Mouse (Mus musculus) mouse trophoblast stem cell (cell line): ENCODE measurements around the gene Dock7.

ENCODE experiments used
- in situ Hi-C, 2 experiments: fragments of 300-500 bp; cut with MseI, MboI; formaldehyde crosslinking; loops; 2 replicates in 1 of 2; 3 replicates in 1 of 2; pipeline ENCODE4 v1.15.1; 2025

Gene Dock7

GRCm38 (mm10) chr4:99120211-99121122 lies at the start of gene Dock7:
TSS of gene Dock7 (minus strand) at chr4:99120915.
- in situ Hi-C loops = no loop called here

GRCm38 (mm10) chr4:99168869-99169268 lies 48.2 kb upstream of the Dock7 start:
- in situ Hi-C loops = no loop called here

GRCm38 (mm10) chr4:99163547-99163946 lies 42.8 kb upstream of the Dock7 start:
- in situ Hi-C loops = no loop called here

GRCm38 (mm10) chr4:99163001-99163400 lies 42.3 kb upstream of the Dock7 start:
- in situ Hi-C loops = no loop called here

GRCm38 (mm10) chr4:99161457-99161971 lies 40.8 kb upstream of the Dock7 start:
- in situ Hi-C loops = no loop called here

GRCm38 (mm10) chr4:99160899-99161298 lies 40.2 kb upstream of the Dock7 start:
- in situ Hi-C loops = no loop called here

- in situ Hi-C loops = no loop called here
These were observed 39.7 kb upstream of the Dock7 start for GRCm38 (mm10) chr4:99160414-99160813.

- in situ Hi-C loops = no loop called here
These were observed 37.8 kb upstream of the Dock7 start for GRCm38 (mm10) chr4:99158495-99158894.

- in situ Hi-C loops = no loop called here
These were observed 36.1 kb upstream of the Dock7 start for GRCm38 (mm10) chr4:99156641-99157307.

GRCm38 (mm10) chr4:99151885-99152558 lies 31.3 kb upstream of the Dock7 start:
- in situ Hi-C loops = no loop called here

GRCm38 (mm10) chr4:99151434-99151833 lies 30.7 kb upstream of the Dock7 start:
- in situ Hi-C loops = no loop called here

GRCm38 (mm10) chr4:99143323-99143722 lies 22.6 kb upstream of the Dock7 start:
- in situ Hi-C loops = no loop called here

GRCm38 (mm10) chr4:99141578-99141977 lies 20.9 kb upstream of the Dock7 start:
- in situ Hi-C loops = no loop called here

GRCm38 (mm10) chr4:99141171-99141570 lies 20.5 kb upstream of the Dock7 start:
- in situ Hi-C loops = no loop called here

- in situ Hi-C loops = no loop called here
These were observed 17.4 kb upstream of the Dock7 start for GRCm38 (mm10) chr4:99137986-99138641.

- in situ Hi-C loops = no loop called here
These were observed 13.8 kb upstream of the Dock7 start for GRCm38 (mm10) chr4:99134522-99134921.

- in situ Hi-C loops = no loop called here
These were observed 12.6 kb upstream of the Dock7 start for GRCm38 (mm10) chr4:99133326-99133725.

- in situ Hi-C loops = no loop called here
These were observed 12.0 kb upstream of the Dock7 start for GRCm38 (mm10) chr4:99132686-99133085.

GRCm38 (mm10) chr4:99131227-99131653 lies 10.5 kb upstream of the Dock7 start:
- in situ Hi-C loops = no loop called here

GRCm38 (mm10) chr4:99123546-99123945 lies 2.8 kb upstream of the Dock7 start:
- in situ Hi-C loops = no loop called here

- in situ Hi-C loops = no loop called here
These were observed 2.1 kb upstream of the Dock7 start for GRCm38 (mm10) chr4:99122786-99123185.

- in situ Hi-C loops = no loop called here
These were observed 1.3 kb upstream of the Dock7 start for GRCm38 (mm10) chr4:99122047-99122446.
